Mouse (Mus musculus) adrenal gland, postnatal 25 days (tissue): ENCODE measurements around the gene Kri1. TPM values are rescaled to one million over a fixed set of nuclear protein-coding genes. Genes with fewer than 3 reads are reported as not detected.
"Not testable (repeated sequence)": the region's sequence is repeated elsewhere in the genome, so short reads cannot be mapped to it uniquely, and the experiment has no call there.

ENCODE experiments used
- DNase-seq: peaks from one replicate; pipeline ENCODE4 v3.0.0; 2021; ENCODE audit warnings: mixed read lengths
- total RNA-seq: library from RNA; stranded (reverse); gene quantifications from 2 replicates; pipeline ENCODE4 v1.2.3, GENCODE M21; 2021

Gene Kri1
- total RNA-seq, 1 experiment from 2014 or later: 34.7 TPM

DNA sequence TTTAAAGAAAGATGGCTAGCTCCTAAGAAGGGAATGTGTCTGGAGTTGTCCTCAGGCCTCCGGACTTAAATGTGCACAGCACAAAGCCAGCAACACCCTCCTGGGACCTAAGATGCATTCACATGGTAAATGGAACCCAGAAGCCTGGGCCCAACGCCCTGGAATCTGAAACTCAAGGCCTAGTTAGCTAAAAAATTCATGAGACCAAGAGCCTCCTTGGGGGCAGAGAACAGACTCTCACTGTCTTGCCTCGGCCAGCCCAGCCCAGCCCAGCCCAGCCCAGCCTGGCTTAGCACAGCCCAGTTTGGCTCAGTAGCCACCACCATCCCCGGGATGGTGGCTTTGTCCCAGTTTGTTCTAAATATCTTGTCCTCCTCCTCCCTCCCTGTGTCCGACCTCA, 27.7 kb upstream of the Kri1 start:
- DNase-seq: no peak

DNA sequence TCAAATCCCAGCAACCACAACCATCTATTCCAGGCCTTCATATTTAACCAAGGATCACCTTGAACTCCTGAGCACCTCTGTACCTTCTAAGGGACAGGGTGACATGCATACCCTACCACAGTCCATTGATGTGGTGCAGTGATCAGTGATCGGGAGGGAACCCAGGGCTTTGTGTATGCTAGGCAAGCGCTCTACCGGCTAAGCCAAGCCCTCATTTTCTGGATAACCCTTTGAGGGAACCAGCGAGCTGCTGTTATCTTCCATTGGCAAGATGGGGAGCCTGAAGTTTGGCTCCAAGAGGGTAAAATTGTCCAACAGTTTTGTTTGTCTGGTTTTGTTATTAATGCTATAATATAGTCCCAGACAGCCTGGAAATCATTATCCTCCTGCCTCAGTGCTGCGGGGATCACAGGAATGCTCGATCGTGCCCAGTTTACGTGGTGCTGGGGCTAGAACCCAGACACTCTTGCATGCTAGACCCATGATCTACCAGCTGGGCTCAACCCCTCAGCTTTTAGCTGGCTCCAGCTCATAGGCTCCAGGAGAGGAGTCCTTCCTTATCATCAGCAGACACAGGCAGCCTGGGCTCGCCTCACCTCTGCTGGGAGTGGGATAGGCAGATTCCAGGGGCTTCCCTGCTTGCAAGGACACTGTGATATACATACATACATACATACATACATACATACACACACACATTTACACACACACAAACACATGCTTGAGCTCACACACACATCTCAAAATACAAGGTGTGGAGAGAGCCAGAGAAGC, 26.8 kb upstream of the Kri1 start:
- DNase-seq: no peak

DNA sequence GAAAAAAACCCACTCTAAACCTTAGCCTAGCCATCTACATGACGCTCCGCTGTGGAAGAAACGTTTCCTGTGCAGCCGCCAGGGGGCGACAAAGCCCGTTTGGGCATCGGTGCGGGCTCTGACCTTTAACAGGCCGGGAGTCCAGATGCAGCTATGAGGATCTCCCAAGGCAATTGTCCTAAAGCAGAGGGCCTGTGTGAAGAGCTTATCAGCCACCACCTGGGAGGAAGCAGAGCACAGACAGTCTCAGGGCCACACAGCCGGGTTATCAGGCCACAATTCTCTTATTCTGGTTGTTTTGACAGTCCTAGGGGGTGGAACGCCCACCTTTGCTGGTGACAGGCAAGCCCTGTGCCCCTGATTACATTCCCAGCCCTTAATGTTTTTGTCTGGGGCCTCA, 25.6 kb upstream of the Kri1 start:
- DNase-seq: peak; percentile 94

DNA sequence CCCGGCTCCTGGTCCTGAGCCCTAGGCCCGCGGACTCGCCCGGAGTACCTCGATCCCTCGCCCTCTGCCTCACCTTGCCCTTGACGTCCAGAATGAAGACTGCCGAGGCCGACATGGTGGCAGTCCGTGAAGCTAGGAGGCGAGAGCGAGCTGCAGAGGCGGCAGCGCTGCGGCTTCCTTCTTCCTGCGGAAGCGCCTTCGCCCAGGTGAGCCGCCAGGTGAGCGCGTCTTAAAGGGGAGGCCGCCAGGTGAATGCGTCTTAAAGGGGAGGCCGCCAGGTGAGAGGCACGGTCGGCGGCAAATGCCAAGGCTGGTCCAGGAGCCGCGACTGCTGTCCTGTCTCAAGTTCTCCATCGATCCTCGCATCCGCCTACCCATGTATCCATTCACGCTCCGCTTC, 24.4 kb upstream of the Kri1 start, which contains the start of gene Ap1m2:
Gene Ap1m2 (minus strand): TSS at position 204 of the 400 bp plus-strand sequence.
- DNase-seq: no peak

DNA sequence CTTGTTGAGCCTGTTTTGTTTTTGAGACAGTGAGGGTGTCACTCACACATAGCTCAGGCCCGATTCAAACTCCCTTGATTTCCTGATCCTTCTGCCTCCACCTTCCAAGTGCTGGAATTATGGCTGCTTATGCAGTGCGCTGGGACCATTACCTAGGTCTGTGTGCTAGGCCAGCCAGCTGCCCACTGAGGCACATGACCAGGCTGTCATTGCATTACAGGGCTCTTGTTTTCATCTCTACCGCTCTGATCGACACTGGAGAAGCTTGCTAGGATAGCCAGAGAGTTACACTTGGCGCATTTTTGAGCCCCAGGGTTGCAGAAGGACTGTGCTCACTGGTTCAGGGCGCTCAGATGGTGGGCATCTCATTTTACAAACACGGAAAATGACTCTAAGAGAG, 23.9 kb upstream of the Kri1 start:
- DNase-seq: no peak

DNA sequence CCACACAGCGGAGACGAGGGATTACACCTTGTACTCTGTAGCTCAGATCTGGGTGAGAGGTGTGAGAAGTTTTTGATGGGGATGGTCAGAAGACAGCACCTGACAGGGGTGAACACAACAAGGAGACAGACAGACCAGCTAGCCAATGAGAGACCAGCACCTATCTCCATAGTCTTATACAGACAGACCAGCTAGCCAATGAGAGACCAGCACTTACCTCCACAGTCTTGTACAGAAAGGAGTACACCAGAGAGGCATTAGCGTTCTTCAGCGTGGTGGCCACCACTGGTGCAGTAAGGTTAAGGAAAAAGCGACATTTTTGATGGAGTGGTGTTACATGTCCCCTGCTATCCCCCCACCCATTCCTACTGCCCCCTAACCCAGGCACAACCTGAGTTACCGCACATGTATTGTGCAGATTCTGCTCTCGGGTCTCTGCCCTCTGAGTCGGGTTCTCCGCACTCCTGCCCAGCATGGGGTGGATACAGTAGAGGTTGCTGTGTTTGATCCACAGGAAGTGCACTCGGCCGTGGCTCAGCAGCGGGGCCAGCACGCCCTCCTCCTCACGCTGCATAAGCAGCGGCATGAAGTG, 21.5 kb upstream of the Kri1 start:
- DNase-seq: no peak

DNA sequence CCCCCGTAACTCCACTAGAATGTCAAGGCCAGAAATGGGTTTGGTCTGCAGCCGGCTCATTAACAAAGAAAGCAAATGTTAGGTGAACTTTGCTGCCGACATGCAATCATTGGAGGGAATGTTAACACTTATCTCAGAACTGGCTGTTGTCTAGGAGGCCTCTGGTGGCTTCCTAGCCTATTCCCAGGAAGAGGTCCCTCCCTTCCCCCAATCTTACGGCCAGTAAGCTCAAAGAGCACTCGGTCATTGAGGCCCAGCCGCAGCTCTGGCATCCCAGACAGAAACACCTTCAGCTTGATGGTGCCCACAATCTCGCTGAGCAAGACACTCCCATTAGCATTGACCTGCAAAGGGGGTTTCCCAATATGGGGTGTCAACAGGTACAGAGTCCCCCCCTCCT, 17.3 kb upstream of the Kri1 start:
- no peak for DNase-seq

DNA sequence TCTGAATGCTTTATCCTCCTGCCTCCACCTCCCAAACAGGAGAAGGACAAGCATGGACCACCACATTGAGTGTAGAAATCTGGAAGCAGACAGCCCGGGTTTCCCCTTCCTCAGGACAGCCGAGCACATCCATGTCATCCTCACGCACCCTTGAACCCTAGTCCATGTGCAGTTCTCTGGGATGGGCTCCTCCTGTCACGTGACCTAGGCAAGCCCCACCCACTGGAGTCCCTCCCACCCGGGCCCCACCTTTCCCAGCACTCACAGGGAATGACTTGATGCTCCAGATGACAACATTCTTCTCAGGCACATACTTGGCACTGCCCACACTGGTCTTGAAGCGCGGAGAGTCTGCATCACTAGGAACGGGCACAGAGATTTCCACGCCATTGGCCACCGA, 11.2 kb upstream of the Kri1 start:
- no peak for DNase-seq

DNA sequence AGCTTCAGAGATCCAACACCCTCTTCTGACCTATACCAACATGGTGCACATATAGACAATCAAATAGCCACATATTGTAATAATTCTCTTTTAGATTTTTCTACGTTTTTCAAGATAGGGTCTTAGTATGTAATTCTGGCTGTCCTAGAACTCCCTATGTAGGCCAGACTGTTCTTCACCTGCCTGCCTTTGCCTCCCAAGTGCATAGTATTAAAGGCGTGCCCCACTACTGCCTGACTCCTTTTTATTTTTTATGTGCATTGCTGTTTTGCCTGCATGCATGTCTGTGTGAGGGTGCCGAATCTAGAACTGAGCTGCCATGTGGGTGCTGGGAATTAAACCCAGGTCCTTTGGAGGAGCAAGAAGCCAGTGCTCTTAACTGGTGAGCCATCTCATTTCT, 4.5 kb upstream of the Kri1 start:
- DNase-seq: no peak

DNA sequence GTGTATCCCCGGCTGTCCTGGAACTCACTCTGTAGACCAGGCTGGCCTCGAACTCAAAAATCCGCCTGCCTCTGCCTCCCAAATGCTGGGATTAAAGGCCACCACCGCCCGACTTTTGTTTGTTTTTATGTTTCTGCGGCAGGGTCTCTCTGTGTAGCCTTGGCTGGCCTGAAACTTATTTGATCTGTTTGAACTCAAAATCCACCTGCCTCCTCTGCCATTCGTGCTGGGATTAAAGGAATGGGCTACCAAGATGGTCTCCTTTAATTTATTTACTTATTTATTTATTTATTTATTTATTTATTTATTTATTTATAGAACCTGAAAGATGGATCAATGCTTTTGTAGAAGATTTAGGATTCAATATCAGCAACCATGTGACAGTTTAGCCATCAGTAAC, 4.1 kb upstream of the Kri1 start:
- not testable (repeated sequence) for DNase-seq

DNA sequence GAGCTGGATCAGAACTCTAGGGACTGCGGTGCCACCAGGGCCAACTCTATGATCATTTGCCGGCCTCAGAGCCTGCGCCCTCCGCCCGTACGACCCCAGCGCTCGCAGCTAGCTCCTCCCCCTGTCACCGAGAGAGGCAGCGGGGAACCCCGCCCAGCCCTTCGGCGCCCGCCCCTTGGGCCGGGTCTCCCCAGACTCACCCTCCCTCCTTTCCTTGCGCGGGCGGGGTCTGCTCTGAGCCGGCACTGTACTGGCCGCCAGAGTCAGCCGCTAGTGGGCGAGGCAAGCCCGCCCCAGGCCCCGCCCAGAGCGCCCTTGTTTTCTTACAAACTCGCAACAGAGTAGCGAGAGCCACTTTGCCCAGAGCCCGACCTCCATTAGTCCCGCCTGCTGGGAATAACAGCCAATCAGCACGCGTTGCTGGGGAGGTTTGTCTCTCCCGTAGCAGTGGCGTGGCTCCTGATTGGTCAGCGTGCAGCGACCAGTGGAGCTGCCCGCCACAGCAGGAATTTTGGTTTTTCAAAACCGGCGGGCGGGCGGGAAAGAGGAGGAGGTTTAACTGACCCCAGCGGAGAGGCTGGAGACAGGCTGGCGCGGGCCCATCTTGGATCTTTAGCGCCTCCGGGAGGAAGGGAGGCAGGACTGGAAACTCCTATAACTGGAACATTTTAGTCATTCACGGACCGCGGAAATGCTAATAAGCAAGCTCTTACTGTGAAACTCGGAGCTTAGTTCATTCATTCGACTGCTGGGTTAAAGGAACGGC, 3.4 kb upstream of the Kri1 start, which contains the start of gene Cdkn2d:
Gene Cdkn2d (minus strand): TSS at position 386 of the 766 bp plus-strand sequence.
- peak; percentile 99 for DNase-seq

DNA sequence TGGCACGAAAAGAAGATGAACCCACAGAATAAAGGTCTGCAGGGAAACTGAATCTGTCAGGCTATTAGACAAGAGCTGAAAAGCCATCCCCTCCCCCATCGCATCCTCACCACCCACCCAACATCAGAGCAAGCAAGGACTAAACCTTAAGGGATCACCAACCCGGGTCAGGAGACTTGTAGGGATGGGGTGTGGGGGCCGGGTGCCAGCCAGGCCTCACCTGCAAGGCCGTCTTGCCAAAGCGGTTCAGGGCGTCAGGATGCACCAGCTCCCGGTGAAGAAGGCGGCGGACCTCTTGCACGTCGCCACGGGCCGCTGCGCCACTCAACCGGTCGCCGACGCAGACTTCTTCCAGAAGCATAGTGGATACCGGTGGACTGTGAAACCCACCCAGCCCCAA, 2.8 kb upstream of the Kri1 start:
- no peak for DNase-seq

DNA sequence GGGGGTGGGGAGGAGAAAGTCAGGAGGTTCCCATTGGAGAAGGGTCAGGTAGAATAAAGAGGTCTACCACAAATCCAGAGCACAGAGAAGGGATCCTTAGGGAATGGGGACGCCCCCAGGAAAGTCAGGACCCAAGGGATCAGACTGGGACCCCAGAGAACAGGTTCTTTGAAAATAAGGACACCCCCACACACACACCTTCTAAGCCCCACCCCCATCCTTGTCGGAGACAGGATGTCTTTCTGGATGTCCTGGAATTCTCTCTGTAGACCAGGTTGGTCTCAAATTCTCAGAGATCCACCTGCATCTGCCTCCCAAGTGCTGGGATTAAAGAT, 1.5 kb upstream of the Kri1 start:
- no peak for DNase-seq

DNA sequence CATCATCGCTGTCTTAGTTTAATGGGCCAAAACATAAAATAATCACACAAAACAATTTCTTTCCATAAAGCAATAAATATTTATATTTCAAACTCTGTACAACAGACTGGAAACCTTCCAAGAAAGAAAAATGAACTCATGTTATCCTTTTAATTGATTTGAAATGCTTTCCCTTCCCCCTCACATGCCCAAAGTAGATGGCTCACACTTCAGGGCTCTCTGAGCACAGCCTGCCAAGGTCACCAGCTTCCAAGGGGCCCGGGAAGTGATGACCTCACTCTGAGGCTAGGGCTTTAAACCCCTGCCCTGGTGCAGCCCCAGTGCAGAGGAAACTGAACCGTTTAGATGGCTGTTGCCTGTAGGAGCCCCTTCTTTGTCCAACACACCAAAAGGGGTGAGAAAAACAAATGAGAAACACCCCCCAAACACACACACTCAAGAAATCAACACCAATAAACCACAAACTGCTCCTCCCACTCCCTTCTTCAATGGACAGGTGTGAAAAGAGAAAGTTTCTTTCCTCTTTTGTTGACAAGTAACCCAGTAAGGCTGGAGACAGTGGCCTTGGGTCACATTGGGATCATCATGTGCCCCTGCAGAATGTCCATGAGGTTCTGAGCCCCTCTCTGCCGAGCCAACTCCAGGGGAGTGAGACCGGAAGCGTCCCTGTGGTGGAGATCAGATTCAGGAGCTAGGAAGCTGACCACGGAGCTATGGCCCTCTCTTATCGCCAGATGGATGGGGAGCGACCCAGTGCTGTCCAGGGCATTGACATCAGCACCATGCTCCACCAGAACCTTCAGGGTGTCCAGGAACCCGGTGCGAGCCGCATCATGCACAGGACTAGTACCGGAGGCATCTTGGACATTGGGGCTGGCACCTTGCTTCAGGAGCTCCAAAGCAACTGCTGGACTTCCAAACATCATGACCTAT, 901 bp upstream of the Kri1 start:
- peak; percentile 45 for DNase-seq

DNA sequence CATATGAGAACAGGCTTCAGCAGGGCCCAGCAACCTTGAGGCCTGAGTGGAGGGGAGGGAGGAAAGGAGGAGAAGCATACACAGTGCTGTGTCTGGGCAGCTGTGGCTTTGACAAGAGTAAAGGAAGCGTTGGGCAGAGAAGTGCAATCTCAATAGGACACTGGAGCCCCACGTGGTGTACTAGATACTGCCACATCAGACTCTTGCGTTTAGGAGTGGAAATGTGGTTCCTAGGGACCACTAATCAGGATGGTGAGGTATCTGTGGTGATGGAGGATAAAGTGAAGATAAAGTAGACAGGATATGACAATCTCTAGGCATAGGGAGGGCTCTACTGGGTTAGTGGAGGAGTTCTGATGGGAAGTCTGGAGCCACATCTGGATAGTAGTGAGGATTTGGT, 1.0 kb downstream of the Kri1 start:
- no peak for DNase-seq

DNA sequence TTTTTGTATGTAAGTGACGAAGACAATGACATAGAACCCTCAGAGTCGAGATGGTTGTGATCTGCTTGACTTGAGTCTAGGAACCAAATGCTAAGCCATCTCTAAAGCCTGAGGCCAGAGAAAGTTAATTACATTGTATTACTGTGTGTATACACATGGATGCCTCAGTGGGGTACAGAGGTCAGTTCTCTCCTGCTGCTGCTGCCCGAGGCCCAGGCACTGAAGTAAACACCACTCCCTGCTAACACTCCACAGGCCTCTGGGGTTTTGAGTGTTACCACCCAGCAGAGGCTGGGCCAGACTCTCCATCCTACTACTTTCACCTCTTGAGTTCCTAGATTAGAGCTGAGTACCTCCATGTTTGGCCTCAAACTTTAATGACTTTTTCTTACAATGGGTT, 3.8 kb downstream of the Kri1 start:
- no peak for DNase-seq

DNA sequence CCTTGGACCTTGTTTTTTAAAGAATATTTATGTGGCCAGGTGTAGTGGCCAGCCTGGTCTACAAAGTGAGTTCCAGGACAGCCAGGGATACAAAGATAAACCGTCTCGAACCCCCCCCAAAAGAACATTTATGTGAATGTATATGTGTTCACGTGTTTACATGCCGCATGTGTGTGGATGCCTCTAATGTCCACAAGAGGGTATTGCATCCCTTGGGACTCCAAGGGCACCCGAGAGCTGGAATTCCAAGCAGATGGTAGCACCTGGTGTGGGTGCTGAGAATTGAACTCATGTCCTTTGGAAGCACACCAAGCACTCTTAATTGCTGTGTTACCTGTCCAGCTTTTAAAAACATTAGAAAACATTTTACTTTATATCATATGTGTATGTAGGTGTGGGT, 4.2 kb downstream of the Kri1 start:
- DNase-seq: no peak

DNA sequence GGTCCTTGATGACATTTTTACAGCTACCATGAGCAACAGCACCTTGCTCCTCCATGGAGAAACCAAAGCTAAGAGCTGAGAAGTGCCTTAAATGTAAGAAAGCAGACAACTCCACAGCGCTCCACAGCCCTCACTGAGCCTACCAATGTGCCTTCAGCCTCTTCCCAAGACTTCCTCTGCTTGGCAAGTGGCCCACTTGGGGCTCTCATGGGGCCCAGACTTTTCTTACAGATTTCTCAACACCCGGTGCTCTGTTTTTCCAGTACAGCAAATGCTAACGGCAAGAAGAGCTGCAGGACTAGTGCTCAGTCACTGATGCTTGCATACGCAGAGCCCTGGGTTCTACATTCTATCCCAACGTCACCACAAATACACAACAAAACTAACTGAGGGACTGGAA, 10.0 kb downstream of the Kri1 start:
- peak; percentile 45 for DNase-seq

DNA sequence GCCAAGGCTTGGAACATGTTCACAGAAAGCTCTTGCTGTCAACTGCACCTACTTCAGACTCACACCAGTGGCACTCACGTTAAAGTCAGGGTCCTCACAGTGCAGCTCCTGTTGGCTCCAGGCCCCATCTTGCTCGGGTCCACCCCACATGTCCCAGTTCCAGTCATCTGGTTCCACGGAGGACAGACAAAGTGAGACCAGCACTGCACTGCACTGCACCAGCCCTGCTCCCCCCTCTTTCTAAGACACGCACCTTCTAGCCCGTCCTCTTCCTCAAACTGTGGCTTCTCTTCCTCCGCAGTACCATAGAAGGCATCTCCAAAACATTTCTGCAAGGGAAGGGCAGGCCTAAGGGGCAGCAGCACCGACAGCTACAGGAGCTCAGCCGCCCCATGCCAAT, 11.5 kb downstream of the Kri1 start:
- no peak for DNase-seq

DNA sequence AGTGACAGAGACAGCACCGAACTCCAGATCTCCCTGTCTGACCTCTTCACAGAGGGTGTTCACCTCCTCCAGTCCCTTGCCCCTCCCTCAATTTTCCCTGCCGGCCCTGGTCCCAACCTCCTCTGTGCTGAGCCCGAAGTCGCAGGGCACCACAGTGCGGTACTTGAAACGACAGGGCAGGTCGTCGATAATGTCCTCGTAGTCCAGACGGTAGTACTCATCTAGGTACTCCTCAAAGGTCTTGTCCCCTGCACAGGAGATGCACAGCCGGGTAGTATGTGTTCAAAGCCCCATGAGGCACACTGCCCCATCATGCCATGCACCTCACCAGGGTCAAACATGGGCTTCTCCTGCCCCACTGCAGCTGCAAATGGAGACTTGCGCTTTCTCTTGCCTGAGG, 12.0 kb downstream of the Kri1 start:
- no peak for DNase-seq

DNA sequence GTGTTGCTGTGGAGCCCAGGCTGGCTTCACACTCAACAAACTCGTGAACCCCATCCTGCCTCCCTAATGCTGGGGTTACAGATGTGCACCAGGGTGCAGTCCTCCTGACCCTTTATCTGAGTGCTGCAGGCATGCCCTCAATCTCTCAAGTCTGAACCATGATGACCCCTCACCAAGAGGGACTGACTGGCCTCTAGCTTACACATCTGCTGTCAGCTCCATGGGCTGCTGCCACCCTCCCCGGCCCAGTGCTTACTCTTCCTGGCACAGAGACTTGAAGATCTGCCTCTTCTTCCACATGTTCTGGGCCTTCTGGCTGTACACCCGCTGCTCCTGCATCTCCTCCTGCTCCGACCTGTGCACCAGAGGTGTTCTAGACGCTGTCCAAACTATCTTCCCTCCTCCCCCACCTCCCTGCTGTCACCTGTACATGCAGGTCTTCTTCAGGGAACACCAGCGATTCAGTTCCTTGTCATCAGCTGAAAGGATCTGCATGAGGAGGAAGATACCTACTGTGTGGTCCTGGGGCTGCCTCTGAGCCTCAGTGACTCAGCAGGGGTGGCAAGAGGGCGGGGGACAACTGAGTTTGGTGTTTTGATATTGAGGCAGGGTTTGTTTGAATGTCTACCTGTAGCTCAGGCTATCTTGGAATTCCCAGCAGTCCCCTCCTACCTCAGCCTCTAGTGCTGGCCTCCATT, 12.6 kb downstream of the Kri1 start:
- no peak for DNase-seq

DNA sequence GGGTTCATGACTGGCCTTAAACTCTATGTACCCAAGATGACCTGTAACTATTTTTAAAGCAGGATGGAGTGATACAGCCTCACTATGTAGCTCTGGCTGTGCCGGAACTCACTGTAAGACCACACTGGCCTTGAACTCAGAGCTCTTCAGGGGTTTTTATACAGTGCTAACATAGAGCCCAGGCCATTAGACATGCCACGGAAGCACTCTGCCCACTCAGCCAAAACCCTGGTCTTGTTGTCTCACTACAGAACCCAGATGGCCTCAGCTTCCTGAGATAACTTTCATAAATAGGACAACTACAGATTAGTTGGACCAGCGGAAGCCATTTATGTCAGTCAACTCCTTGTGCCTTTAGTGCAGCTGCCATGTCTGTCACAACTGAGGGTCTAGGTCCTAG, 13.4 kb downstream of the Kri1 start:
- DNase-seq: no peak
